Mouse (Mus musculus) neural tube, postnatal 0 days (tissue): ENCODE results near the gene Rsrp1. TPM values are rescaled to one million over a fixed set of nuclear protein-coding genes. Genes with fewer than 3 reads are reported as not detected.

Source experiments
- polyA plus RNA-seq: library from polyadenylated mRNA; unstranded; fragments of >200 nt; fragmentation: Nextera tagmentation; extraction: Ambion mirVana; gene quantifications from 2 replicates; pipeline ENCODE4 v1.2.1, GENCODE M21; 2015

The Rsrp1 gene
- polyA plus RNA-seq: 264 and 337 TPM in 2 replicates

GRCm38 (mm10) chr4:134923258-134924018 is at the start of gene Rsrp1:
Gene Rsrp1, plus strand, starts transcription at chr4:134923592.

GRCm38 (mm10) chr4:134914864-134915209 is 8.6 kb upstream of the Rsrp1 start, which contains the start of gene Tmem50a:
Gene Tmem50a, minus strand, starts transcription at chr4:134915024.

GRCm38 (mm10) chr4:134930684-134931481 is 7.5 kb downstream of the Rsrp1 start, which contains the start of gene Syf2:
Gene Syf2, plus strand, starts transcription at chr4:134930898.

Other genes starting within 250 kb of the Rsrp1 start
- gene Man1c1, start 219.3 kb upstream of the Rsrp1 start, polyA plus RNA-seq: 6.7 and 6.8 TPM in 2 replicates
- gene Ldlrap1, start 155.6 kb upstream of the Rsrp1 start, polyA plus RNA-seq: 2.9 and 3.8 TPM in 2 replicates
- gene Maco1, start 70.2 kb upstream of the Rsrp1 start, polyA plus RNA-seq: 67.2 and 70.2 TPM in 2 replicates
- gene Rhd, start 59.1 kb upstream of the Rsrp1 start, polyA plus RNA-seq: 1.2 and 1.5 TPM in 2 replicates
- gene Tmem50a, start 8.6 kb upstream of the Rsrp1 start, polyA plus RNA-seq: 218 and 241 TPM in 2 replicates
- 60.1 and 62.8 TPM in 2 replicates for gene Syf2, start 7.3 kb downstream of the Rsrp1 start, polyA plus RNA-seq
- 0.08 TPM in 1 of 2 replicates, not detected in the other for gene Runx3, start 197.1 kb downstream of the Rsrp1 start, polyA plus RNA-seq